Mouse (Mus musculus) stomach, postnatal 0 days (tissue): ENCODE data around the gene Clec16a. TPM values are rescaled to one million over a fixed set of nuclear protein-coding genes. Genes with fewer than 3 reads are reported as not detected.

ENCODE experiments used
- ATAC-seq: fragments of 200-750 bp; cut with Nextera tagmentation; 2 replicates; pipeline ENCODE4 v1.8.0; 2017; ENCODE audit not compliant: low FRiP score, low TSS enrichment
- DNase-seq: peaks from one replicate; pipeline ENCODE4 v3.0.0-alpha.2; 2016; ENCODE audit warnings: low spot score
- H3K27ac ChIP-seq: fragments of 300-500 bp; sonication (generic); replicated peaks from 2 replicates; pipeline ENCODE4 v1.5.1; 2014; ENCODE audit warnings: mild to moderate bottlenecking, control low read depth
- H3K27me3 ChIP-seq: fragments of 300-500 bp; sonication (generic); 2 replicates; pipeline ENCODE4 v1.6.1; 2014; ENCODE audit warnings: low read length; ENCODE audit not compliant: control insufficient read depth, insufficient read depth
- H3K36me3 ChIP-seq: fragments of 300-500 bp; sonication (generic); 2 replicates; pipeline ENCODE4 v1.6.1; 2014; ENCODE audit warnings: low read length, mixed read lengths; ENCODE audit not compliant: control insufficient read depth, insufficient read depth
- H3K4me1 ChIP-seq: fragments of 300-500 bp; sonication (generic); replicated peaks from 2 replicates; pipeline ENCODE4 v1.6.1; 2014; ENCODE audit warnings: antibody characterized with exemption; ENCODE audit not compliant: control insufficient read depth, insufficient read depth
- H3K4me2 ChIP-seq: fragments of 300-500 bp; sonication (generic); replicated peaks from 2 replicates; pipeline ENCODE4 v1.6.1; 2014; ENCODE audit warnings: low read depth, mild to moderate bottlenecking, control low read depth, moderate library complexity
- H3K4me3 ChIP-seq: fragments of 300-500 bp; sonication (generic); 2 replicates; pipeline ENCODE4 v1.5.1; 2014; ENCODE audit warnings: low read depth, low read length, control low read depth
- H3K9ac ChIP-seq: fragments of 300-500 bp; sonication (generic); 2 replicates; pipeline ENCODE4 v1.6.1; 2014; ENCODE audit warnings: mild to moderate bottlenecking, low read length, control low read depth, mixed read lengths
- H3K9me3 ChIP-seq: fragments of 300-500 bp; sonication (generic); 2 replicates; pipeline ENCODE4 v1.6.1; 2016; ENCODE audit warnings: low read length; ENCODE audit not compliant: control insufficient read depth
- CTCF ChIP-seq: IDR thresholded peaks from 2 replicates; pipeline ENCODE4 v1.5.1; 2016; ENCODE audit warnings: antibody characterized with exemption, low read depth, mild to moderate bottlenecking, moderate library complexity
- EP300 ChIP-seq: optimal IDR thresholded peaks from 2 replicates; pipeline ENCODE3; 2016; ENCODE audit warnings: antibody characterized with exemption
- WGBS: fragments of 180-500 bp; shearing (Covaris S2); extraction: QIAGEN DNeasy Blood & Tissue Kit; methylation state at CpG from one replicate; pipeline ENCODE4 v1.1.7; 2014; 5-methylcytosine and 5-hydroxymethylcytosine counted together
- polyA plus RNA-seq: library from polyadenylated mRNA; unstranded; fragments of >200 nt; fragmentation: Nextera tagmentation; extraction: Ambion mirVana; gene quantifications from 2 replicates; pipeline ENCODE4 v1.2.1, GENCODE M21; 2015

Clec16a gene
- polyA plus RNA-seq, 1 experiment from 2014 or later: 28.1 TPM

GRCm38 (mm10) chr16:10527046-10527644, 18.0 kb upstream of the Clec16a start:
- no peak overlapping the region for H3K27ac ChIP-seq
- H3K4me2 ChIP-seq: no peak overlapping the region
- TF ChIP-seq CTCF (peak; percentile 33), EP300 (no peak)
- no peak overlapping the region for H3K4me3 ChIP-seq
- 75% methylated on average over 6 of the region's 6 CpGs for WGBS
- no peaks in the 10 kb centered on the region for H3K4me1 ChIP-seq
- H3K36me3 ChIP-seq: peaks cover 7% of the 10 kb centered on the region; the same call in 1 of the 2 replicates
- DNase-seq (no peak), ATAC-seq (no peak)
- H3K9me3 ChIP-seq: no peaks in the 10 kb centered on the region
- H3K27me3 ChIP-seq: no peaks in the 10 kb centered on the region
- H3K9ac ChIP-seq: no peak overlapping the region

GRCm38 (mm10) chr16:10528382-10528781, 16.8 kb upstream of the Clec16a start:
- H3K4me3 ChIP-seq: no peak overlapping the region
- H3K9ac ChIP-seq: no peak overlapping the region
- H3K36me3 ChIP-seq: peaks cover 7% of the 10 kb centered on the region; the same call in 1 of the 2 replicates
- H3K4me2 ChIP-seq: no peak overlapping the region
- ATAC-seq: no peak
- H3K27ac ChIP-seq: no peak overlapping the region
- no peak for DNase-seq
- no peaks in the 10 kb centered on the region for H3K9me3 ChIP-seq
- TF ChIP-seq CTCF (no peak), EP300 (no peak)
- WGBS: 85% methylated on average over 3 of the region's 3 CpGs
- no peaks in the 10 kb centered on the region for H3K4me1 ChIP-seq
- no peaks in the 10 kb centered on the region for H3K27me3 ChIP-seq

- no peaks in the 10 kb centered on the region for H3K9me3 ChIP-seq
- H3K4me2 ChIP-seq: no peak overlapping the region
- no peaks in the 10 kb centered on the region for H3K4me1 ChIP-seq
- H3K9ac ChIP-seq: no peak overlapping the region
- TF ChIP-seq CTCF: no peak
- peaks cover 7% of the 10 kb centered on the region; the same call in 1 of the 2 replicates for H3K36me3 ChIP-seq
- ATAC-seq: no peak
- no peaks in the 10 kb centered on the region for H3K27me3 ChIP-seq
- no peak overlapping the region for H3K4me3 ChIP-seq
- WGBS: 84% methylated on average over 4 of the region's 4 CpGs
- no peak overlapping the region for H3K27ac ChIP-seq
- DNase-seq: no peak
These were observed 15.0 kb upstream of the Clec16a start for GRCm38 (mm10) chr16:10530179-10530578.

GRCm38 (mm10) chr16:10533781-10534180, 11.4 kb upstream of the Clec16a start:
- H3K9ac ChIP-seq: no peak overlapping the region
- no peaks in the 10 kb centered on the region for H3K4me1 ChIP-seq
- H3K36me3 ChIP-seq: peaks cover 7% of the 10 kb centered on the region; the same call in 1 of the 2 replicates
- H3K4me2 ChIP-seq: no peak overlapping the region
- WGBS: 94% methylated on average over 4 of the region's 4 CpGs
- no peak overlapping the region for H3K4me3 ChIP-seq
- H3K9me3 ChIP-seq: no peaks in the 10 kb centered on the region
- DNase-seq (no peak), ATAC-seq (no peak)
- no peaks in the 10 kb centered on the region for H3K27me3 ChIP-seq
- TF ChIP-seq EP300 (no peak), CTCF (no peak)
- H3K27ac ChIP-seq: no peak overlapping the region

- Histone ChIP-seq H3K4me1 (peaks cover under 1% of the 10 kb centered on the region; the same call in 1 of the 2 replicates), H3K4me3 (no peak overlapping the region), H3K36me3 (peaks cover 7% of the 10 kb centered on the region; the same call in 1 of the 2 replicates), H3K27me3 (no peaks in the 10 kb centered on the region), H3K4me2 (no peak overlapping the region), H3K9ac (no peak overlapping the region), H3K27ac (no peak overlapping the region), H3K9me3 (no peaks in the 10 kb centered on the region)
- DNase-seq (no peak), ATAC-seq (no peak)
- 71% methylated on average over 7 of the region's 7 CpGs for WGBS
- no peak for TF ChIP-seq CTCF
- no peak for TF ChIP-seq EP300
These were observed 10.6 kb upstream of the Clec16a start for GRCm38 (mm10) chr16:10534567-10534966.

GRCm38 (mm10) chr16:10536323-10536722, 8.8 kb upstream of the Clec16a start:
- Histone ChIP-seq H3K4me1 (peaks cover 12% of the 10 kb centered on the region), H3K27ac (no peak overlapping the region), H3K36me3 (no peaks in the 10 kb centered on the region; the same call in 1 of the 2 replicates), H3K9me3 (no peaks in the 10 kb centered on the region), H3K9ac (no peak overlapping the region), H3K4me2 (no peak overlapping the region), H3K4me3 (no peak overlapping the region), H3K27me3 (no peaks in the 10 kb centered on the region)
- ATAC-seq (no peak), DNase-seq (no peak)
- WGBS: 74% methylated on average over 5 of the region's 5 CpGs
- TF ChIP-seq EP300: no peak
